Mouse (Mus musculus) lung, postnatal 36 days (tissue): ENCODE results near the gene Lhx1.

Experiments
- DNase-seq: peaks from one replicate; pipeline ENCODE4 v3.0.0; 2022; ENCODE audit warnings: mixed read lengths

Lhx1 gene

DNA sequence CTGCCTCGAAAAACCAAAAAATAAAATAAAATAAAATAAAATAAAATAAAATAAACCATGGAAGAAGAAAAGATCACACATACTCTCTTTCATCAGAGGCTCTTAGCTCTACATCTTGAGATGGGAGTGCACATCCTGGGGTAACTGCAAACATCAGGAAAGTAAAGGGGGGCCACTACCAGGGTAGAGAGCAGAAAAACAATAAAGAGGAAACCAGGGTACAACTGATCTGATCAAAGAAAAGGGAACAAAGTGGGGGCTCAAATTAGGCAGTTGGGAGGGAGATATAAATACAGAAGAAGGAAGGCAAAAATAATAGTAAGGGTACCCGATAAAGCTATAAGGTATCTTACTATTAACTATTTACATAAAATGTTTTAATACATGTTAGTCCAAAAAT lies 48.7 kb downstream of the Lhx1 start:
- no peak for DNase-seq

DNA sequence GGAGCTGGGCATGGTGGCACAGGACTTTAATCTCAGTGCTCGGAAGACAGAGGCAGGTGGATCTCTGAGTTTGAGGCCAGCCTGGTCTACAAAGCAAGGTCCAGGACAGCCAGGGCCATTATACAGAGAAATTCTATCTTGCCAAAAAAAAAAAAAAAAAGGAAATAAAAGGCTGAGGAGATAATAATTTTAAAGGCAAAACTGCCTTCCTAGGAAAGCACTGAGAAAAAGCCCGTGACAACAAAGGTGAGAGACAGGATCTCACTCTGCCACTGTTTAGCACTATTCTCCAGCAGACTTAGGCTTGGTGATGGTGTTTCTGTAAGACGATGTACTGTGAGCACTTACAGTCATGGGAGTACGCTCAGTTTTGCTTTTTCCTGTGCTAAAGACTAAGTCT lies 49.3 kb downstream of the Lhx1 start:
- no peak for DNase-seq

DNA sequence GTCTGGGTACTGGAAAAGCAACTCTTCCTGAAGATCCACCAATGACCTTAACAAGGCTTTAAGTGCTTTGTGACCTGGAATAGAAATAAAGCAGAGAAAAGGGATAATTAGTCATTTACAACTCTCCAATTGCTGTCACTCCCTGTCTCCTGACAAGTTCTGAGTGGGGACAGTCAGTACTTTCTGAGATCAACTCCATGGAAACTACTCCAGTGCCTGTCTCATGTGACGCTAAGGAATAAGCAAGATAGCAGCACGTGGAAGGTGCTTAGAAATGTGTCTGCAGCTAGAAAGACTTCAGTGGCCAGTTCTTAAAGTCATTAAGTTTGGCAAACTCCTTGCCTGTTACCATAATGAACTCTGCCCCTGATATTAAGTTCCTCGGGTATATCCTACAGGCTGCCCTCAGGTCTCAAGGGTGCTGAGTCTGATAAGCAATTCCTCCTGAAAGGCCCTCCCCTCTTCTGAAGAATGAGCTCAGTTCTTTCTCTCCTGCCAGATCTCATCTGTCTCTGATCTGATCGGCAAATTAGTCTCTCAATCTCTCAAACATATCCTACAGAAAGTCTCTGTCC lies 52.2 kb downstream of the Lhx1 start:
- no peak for DNase-seq
